Mouse (Mus musculus): Measurements from ENCODE around the gene Grm6.

- TF ChIP-seq POLR2A (IDR thresholded peaks at IDR 0.05; ENCODE audit: low read depth, low read length) = no peak
- TF ChIP-seq CTCF (IDR thresholded peaks at IDR 0.05; ENCODE audit: extremely low read depth, insufficient read depth, insufficient read length, insufficient replicate concordance) = no peak
Measured at GRCm38 (mm10) chr11:50886231-50886932, 35.9 kb downstream of the Grm6 start.

Data from spleen, adult 2 months (tissue).